Mouse (Mus musculus) spleen, postnatal 4 days (tissue): ENCODE results near the gene Bnipl.
"Not testable (repeated sequence)": the region's sequence is repeated elsewhere in the genome, so short reads cannot be mapped to it uniquely, and the experiment has no call there.

Source experiments
- DNase-seq, 2 experiments: peaks; one replicate each; pipeline ENCODE4 v3.0.0; 2022; ENCODE audit warnings: low spot score in 2 of 2

Gene Bnipl

GRCm38 (mm10) chr3:95212889-95213608, 37.9 kb downstream of the Bnipl start:
- not testable (repeated sequence) for DNase-seq

GRCm38 (mm10) chr3:95210585-95210984, 40.4 kb downstream of the Bnipl start:
- no peak for DNase-seq

- DNase-seq, result no peak
Observed at GRCm38 (mm10) chr3:95208286-95208685, 42.7 kb downstream of the Bnipl start.

GRCm38 (mm10) chr3:95203880-95204279, 47.1 kb downstream of the Bnipl start:
- no peak for DNase-seq

- DNase-seq, result no peak
Observed at GRCm38 (mm10) chr3:95200562-95200961, 50.4 kb downstream of the Bnipl start.

GRCm38 (mm10) chr3:95200132-95200531, 50.9 kb downstream of the Bnipl start:
- DNase-seq, result no peak

- no peak for DNase-seq
Observed at GRCm38 (mm10) chr3:95199101-95199500, 51.9 kb downstream of the Bnipl start.

- DNase-seq, result no peak
Observed at GRCm38 (mm10) chr3:95195772-95196171, 55.2 kb downstream of the Bnipl start.

- DNase-seq, result no peak
Observed at GRCm38 (mm10) chr3:95194721-95195135, 56.3 kb downstream of the Bnipl start.
